Mouse (Mus musculus) layer of hippocampus, adult 2 months (tissue): ENCODE measurements around the gene Lin28a. TPM values are rescaled to one million over a fixed set of nuclear protein-coding genes. Genes with fewer than 3 reads are reported as not detected.

ENCODE experiments used
- DNase-seq, 2 experiments: peaks; one replicate each; pipeline ENCODE4 v3.0.0; 2022; ENCODE audit warnings: low spot score in 2 of 2
- H3K27ac ChIP-seq: fragments of 200-600 bp; 2 replicates; pipeline ENCODE4 v1.8.1; 2022
- H3K4me3 ChIP-seq: fragments of 200-600 bp; 2 replicates; pipeline ENCODE4 v1.8.1; 2022; ENCODE audit warnings: mild to moderate bottlenecking
- CTCF ChIP-seq: fragments of 200-600 bp; conservative IDR thresholded peaks from 2 replicates; pipeline ENCODE4 v1.8.1; 2022; ENCODE audit warnings: antibody characterized with exemption, mild to moderate bottlenecking, moderate library complexity
- total RNA-seq, 2 experiments: library from RNA; stranded (reverse); gene quantifications; 2 replicates each; pipeline ENCODE4 v1.2.3; 2021

Lin28a gene
- total RNA-seq, 2 experiments from 2014 or later = not detected

DNA sequence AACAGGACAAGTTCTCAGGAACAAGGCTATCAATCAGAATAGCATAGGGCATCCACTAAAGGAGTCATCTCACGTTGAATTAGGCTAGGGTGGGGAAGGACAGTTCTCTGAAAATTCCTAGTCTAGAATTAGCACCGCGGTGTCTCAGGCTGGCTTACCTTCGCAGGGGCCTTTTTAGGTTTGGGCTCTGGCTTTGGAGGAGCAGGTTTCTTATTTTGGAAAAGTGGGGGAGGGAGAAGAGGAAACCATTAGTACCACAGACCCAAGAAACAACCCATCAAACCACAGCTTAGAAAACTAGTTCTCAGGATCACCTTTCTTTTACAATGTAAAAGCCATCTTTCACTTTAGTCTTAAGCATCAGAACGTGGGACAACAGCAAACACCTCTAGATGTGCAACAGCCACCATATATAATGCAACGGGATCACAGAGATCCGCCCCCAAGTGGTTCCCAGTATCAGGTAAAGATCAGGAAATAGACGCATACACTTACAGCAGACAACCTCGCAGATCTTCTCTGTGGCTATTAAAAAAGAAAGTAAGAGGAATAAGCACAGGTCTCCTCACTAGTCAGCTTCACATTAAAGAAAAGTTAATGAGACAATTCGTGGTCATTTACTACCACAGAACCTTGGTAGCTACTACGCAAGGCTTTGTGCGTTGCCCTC, 52.2 kb downstream of the Lin28a start:
- Histone ChIP-seq H3K27ac (peak overlapping the region; percentile 100), H3K4me3 (peak overlapping the region; percentile 79)
- TF ChIP-seq CTCF = no peak
- DNase-seq = no peak

DNA sequence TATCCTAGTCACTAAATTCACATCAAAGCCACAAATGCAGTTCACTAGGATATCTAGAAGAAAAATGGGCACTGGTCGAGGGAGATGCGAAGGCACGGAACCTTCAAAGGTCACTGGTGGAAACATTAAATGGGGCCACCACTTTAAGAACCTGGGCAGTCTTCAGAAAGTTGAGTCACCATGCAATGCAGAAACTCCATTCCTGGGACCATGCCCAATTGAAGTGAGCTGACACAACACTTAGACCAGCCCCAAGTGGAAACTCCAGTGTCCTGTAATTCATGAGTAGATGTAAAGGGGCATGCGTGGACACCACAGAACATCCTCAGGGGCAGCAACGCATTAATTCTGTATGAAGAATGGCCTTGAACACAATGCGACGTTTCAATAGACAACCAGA, 56.1 kb downstream of the Lin28a start:
- no peak for DNase-seq
- TF ChIP-seq CTCF = no peak
- Histone ChIP-seq H3K27ac (no peak overlapping the region), H3K4me3 (no peak overlapping the region)

- no peak for DNase-seq
- no peak for TF ChIP-seq CTCF
- H3K4me3 ChIP-seq = no peak overlapping the region
- no peak overlapping the region for H3K27ac ChIP-seq
Measured at GRCm38 (mm10) chr4:133958884-133959283, 59.8 kb downstream of the Lin28a start.

GRCm38 (mm10) chr4:133956358-133956757, 62.3 kb downstream of the Lin28a start:
- no peak for DNase-seq
- Histone ChIP-seq H3K27ac (no peak overlapping the region), H3K4me3 (no peak overlapping the region)
- TF ChIP-seq CTCF = no peak

Other genes with a start within 250 kb of the Lin28a start
- 10 to 100 TPM in 1 of 2 experiments, 1 to 10 TPM in 1; 8.6 to 11.9 TPM for gene Rps6ka1, start 131.0 kb downstream of the Lin28a start, total RNA-seq
- 100 to 1,000 TPM; 123 to 125 TPM for gene Hmgn2, start 50.2 kb downstream of the Lin28a start, total RNA-seq
- gene Dhdds, start 17.9 kb downstream of the Lin28a start, total RNA-seq = 10 to 100 TPM; 61.7 to 62.9 TPM
- not detected for gene Zfp683, start 35.0 kb upstream of the Lin28a start, total RNA-seq
- gene Crybg2, start 42.0 kb upstream of the Lin28a start, total RNA-seq = 1 to 10 TPM; 2.7 to 3.0 TPM
- 1 to 10 TPM; 1.1 to 3.8 TPM for gene Cd52, start 76.2 kb upstream of the Lin28a start, total RNA-seq
- gene Ubxn11, start 83.7 kb upstream of the Lin28a start, total RNA-seq = 10 to 100 TPM; 34.0 to 42.4 TPM
- gene Sh3bgrl3, start 109.9 kb upstream of the Lin28a start, total RNA-seq = 100 to 1,000 TPM; 257 to 267 TPM
- gene Cep85, start 168.3 kb upstream of the Lin28a start, total RNA-seq = 10 to 100 TPM; 14.3 to 17.2 TPM
- not detected for gene Gm7534, start 184.2 kb upstream of the Lin28a start, total RNA-seq
- gene Catsper4, start 208.5 kb upstream of the Lin28a start, total RNA-seq = under 1 TPM in 1 of 2 experiments, not detected in 1; 0.90 TPM
- under 1 TPM; 0.38 to 0.66 TPM for gene Cnksr1, start 219.6 kb upstream of the Lin28a start, total RNA-seq
- not detected for gene E130218I03Rik, start 224.8 kb upstream of the Lin28a start, total RNA-seq
- 10 to 100 TPM in 1 of 2 experiments, 1 to 10 TPM in 1; 9.0 to 10.0 TPM for gene Zfp593, start 226.8 kb upstream of the Lin28a start, total RNA-seq
- gene Gm30191, start 228.1 kb upstream of the Lin28a start, total RNA-seq = not detected
- gene Grrp1, start 235.3 kb upstream of the Lin28a start, total RNA-seq = 1 to 10 TPM; 2.7 to 4.0 TPM